Mouse (Mus musculus) limb, embryonic 11.5 days (tissue): ENCODE measurements around the gene Msantd2. TPM values are rescaled to one million over a fixed set of nuclear protein-coding genes. Genes with fewer than 3 reads are reported as not detected.
A peak's percentile ranks its signal among the peaks of the same experiment; 100 is the strongest.

Experiments
- ATAC-seq: fragments of 200-750 bp; cut with Nextera tagmentation; 2 replicates; pipeline ENCODE4 v1.8.0; 2017; ENCODE audit warnings: low read depth; ENCODE audit not compliant: insufficient number of reproducible peaks, low FRiP score, low TSS enrichment
- DNase-seq: peaks from one replicate; pipeline ENCODE4 v3.0.0-alpha.2; 2015; ENCODE audit warnings: low spot score
- H3K27ac ChIP-seq: fragments of 300-500 bp; sonication (generic); replicated peaks from 2 replicates; pipeline ENCODE4 v1.5.1; 2014; ENCODE audit warnings: low read depth, mild to moderate bottlenecking, low read length
- H3K27me3 ChIP-seq: fragments of 300-500 bp; sonication (generic); 2 replicates; pipeline ENCODE4 v1.6.1; 2014; ENCODE audit warnings: mild to moderate bottlenecking, low read length, mixed read lengths; ENCODE audit not compliant: control insufficient read depth, insufficient read depth
- H3K36me3 ChIP-seq: fragments of 300-500 bp; sonication (generic); 2 replicates; pipeline ENCODE4 v1.6.1; 2014; ENCODE audit warnings: mild to moderate bottlenecking, low read length, moderate library complexity, mixed read lengths; ENCODE audit not compliant: control insufficient read depth, insufficient read depth
- H3K4me1 ChIP-seq: fragments of 300-500 bp; sonication (generic); 2 replicates; pipeline ENCODE4 v1.6.1; 2014; ENCODE audit warnings: low read length, mixed read lengths; ENCODE audit not compliant: control insufficient read depth, insufficient read depth
- H3K4me2 ChIP-seq: fragments of 300-500 bp; sonication (generic); 2 replicates; pipeline ENCODE4 v1.6.1; 2014; ENCODE audit warnings: low read depth, mild to moderate bottlenecking, moderate library complexity; ENCODE audit not compliant: severe bottlenecking
- H3K4me3 ChIP-seq: fragments of 300-500 bp; sonication (generic); 2 replicates; pipeline ENCODE4 v1.5.1; 2014; ENCODE audit warnings: low read depth, low read length
- H3K9ac ChIP-seq: fragments of 300-500 bp; sonication (generic); 2 replicates; pipeline ENCODE4 v1.6.1; 2014; ENCODE audit warnings: mild to moderate bottlenecking, low read length
- H3K9me3 ChIP-seq: fragments of 300-500 bp; sonication (generic); 2 replicates; pipeline ENCODE4 v1.6.1; 2016; ENCODE audit warnings: low read length; ENCODE audit not compliant: control insufficient read depth
- WGBS: fragments of 180-500 bp; shearing (Covaris S2); extraction: QIAGEN DNeasy Blood & Tissue Kit; methylation state at CpG from one replicate; pipeline ENCODE4 v1.1.7; 2014; 5-methylcytosine and 5-hydroxymethylcytosine counted together
- polyA plus RNA-seq: library from polyadenylated mRNA; unstranded; fragments of >200 nt; fragmentation: Nextera tagmentation; extraction: Ambion mirVana; gene quantifications from 2 replicates; pipeline ENCODE4 v1.2.1, GENCODE M21; 2014

Msantd2 gene
- polyA plus RNA-seq, 1 experiment from 2014 or later, result 34.1 TPM

GRCm38 (mm10) chr9:37459665-37460042 is 29.5 kb upstream of the Msantd2 start:
- no peak for DNase-seq
- no peaks in the 10 kb centered on the region for H3K9me3 ChIP-seq
- H3K27me3 ChIP-seq, result peaks cover 78% of the 10 kb centered on the region
- H3K9ac ChIP-seq, result no peak overlapping the region
- WGBS, result under 1% methylated on average over 9 of the region's 9 CpGs
- no peaks in the 10 kb centered on the region for H3K36me3 ChIP-seq
- H3K27ac ChIP-seq, result no peak overlapping the region
- no peak for ATAC-seq
- peak overlapping the region; percentile 46; the same call in 1 of the 2 replicates for H3K4me3 ChIP-seq
- H3K4me1 ChIP-seq, result peaks cover 16% of the 10 kb centered on the region
- H3K4me2 ChIP-seq, result peak overlapping the region; percentile 92

- no peak overlapping the region for H3K27ac ChIP-seq
- H3K4me3 ChIP-seq, result peak overlapping the region; percentile 46
- WGBS, result under 1% methylated on average over 75 of the region's 81 CpGs
- peaks cover 71% of the 10 kb centered on the region for H3K27me3 ChIP-seq
- H3K9ac ChIP-seq, result peak overlapping the region; percentile 27; the same call in 1 of the 2 replicates
- no peaks in the 10 kb centered on the region for H3K36me3 ChIP-seq
- ATAC-seq (peak; percentile 15; the same call in 1 of the 2 replicates), DNase-seq (peak; percentile 55)
- peaks cover 16% of the 10 kb centered on the region for H3K4me1 ChIP-seq
- H3K4me2 ChIP-seq, result peak overlapping the region; percentile 92
- H3K9me3 ChIP-seq, result no peaks in the 10 kb centered on the region
Measured at GRCm38 (mm10) chr9:37460043-37460960, 28.8 kb upstream of the Msantd2 start.

GRCm38 (mm10) chr9:37460961-37461340 is 28.2 kb upstream of the Msantd2 start:
- peaks cover 14% of the 10 kb centered on the region for H3K4me1 ChIP-seq
- ATAC-seq (no peak), DNase-seq (no peak)
- no peaks in the 10 kb centered on the region for H3K9me3 ChIP-seq
- 7% methylated on average over 5 of the region's 5 CpGs for WGBS
- H3K9ac ChIP-seq, result no peak overlapping the region
- H3K4me2 ChIP-seq, result peak overlapping the region; percentile 92; the same call in 1 of the 2 replicates
- H3K27me3 ChIP-seq, result peaks cover 66% of the 10 kb centered on the region
- H3K4me3 ChIP-seq, result peak overlapping the region; percentile 46
- no peaks in the 10 kb centered on the region for H3K36me3 ChIP-seq
- H3K27ac ChIP-seq, result no peak overlapping the region

DNA sequence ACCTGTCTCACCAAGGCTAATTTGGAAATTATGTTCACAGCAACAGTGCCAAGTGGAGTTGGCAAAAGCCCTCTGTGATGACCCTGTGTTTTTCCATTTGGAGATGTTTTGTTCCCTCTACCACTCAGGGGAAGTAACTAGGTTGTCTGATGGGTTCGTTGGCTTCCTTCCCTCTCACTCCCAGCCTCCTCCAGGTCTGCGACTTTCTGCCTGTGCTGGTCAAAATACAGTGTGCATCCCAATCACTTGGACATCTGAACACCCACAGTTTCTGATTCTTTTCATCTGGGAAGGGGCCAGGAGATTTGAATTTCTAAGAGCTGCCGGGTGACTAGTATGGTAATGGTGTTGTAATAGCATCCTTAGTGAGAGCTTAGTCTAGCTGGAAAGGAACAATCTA is 27.5 kb upstream of the Msantd2 start:
- peaks cover 13% of the 10 kb centered on the region for H3K4me1 ChIP-seq
- no peak overlapping the region for H3K4me2 ChIP-seq
- H3K9ac ChIP-seq, result no peak overlapping the region
- ATAC-seq, result no peak
- WGBS, result 9% methylated on average over 3 of the region's 3 CpGs
- H3K36me3 ChIP-seq, result no peaks in the 10 kb centered on the region
- no peaks in the 10 kb centered on the region for H3K9me3 ChIP-seq
- peak; percentile 23 for DNase-seq
- H3K27me3 ChIP-seq, result peaks cover 60% of the 10 kb centered on the region
- H3K4me3 ChIP-seq, result no peak overlapping the region
- no peak overlapping the region for H3K27ac ChIP-seq

DNA sequence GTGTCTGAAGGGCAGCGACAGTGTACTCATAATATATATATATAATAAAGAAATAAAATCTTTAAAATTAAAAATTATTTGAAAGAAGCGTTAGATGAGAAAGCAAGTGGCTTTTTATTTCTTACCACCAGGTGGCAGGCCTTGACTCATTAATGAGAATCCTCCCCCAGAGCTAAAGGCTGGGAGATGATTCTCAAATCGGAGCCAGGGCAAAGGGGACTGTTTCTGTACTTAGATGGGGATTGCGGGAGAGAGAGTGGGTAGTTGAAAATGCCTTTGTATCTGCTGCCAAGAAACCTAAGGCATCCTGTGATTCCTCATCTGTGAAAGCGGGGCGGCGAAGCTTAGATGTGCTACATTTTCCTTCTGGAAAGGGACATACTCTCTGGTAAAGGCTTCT is 26.4 kb upstream of the Msantd2 start:
- H3K4me2 ChIP-seq, result no peak overlapping the region
- no peak overlapping the region for H3K9ac ChIP-seq
- no peaks in the 10 kb centered on the region for H3K9me3 ChIP-seq
- peaks cover 9% of the 10 kb centered on the region for H3K4me1 ChIP-seq
- no peak overlapping the region for H3K27ac ChIP-seq
- WGBS, result 14% methylated on average over 7 of the region's 7 CpGs
- DNase-seq (peak; percentile 42), ATAC-seq (no peak)
- no peak overlapping the region for H3K4me3 ChIP-seq
- H3K36me3 ChIP-seq, result no peaks in the 10 kb centered on the region
- peaks cover 48% of the 10 kb centered on the region for H3K27me3 ChIP-seq

DNA sequence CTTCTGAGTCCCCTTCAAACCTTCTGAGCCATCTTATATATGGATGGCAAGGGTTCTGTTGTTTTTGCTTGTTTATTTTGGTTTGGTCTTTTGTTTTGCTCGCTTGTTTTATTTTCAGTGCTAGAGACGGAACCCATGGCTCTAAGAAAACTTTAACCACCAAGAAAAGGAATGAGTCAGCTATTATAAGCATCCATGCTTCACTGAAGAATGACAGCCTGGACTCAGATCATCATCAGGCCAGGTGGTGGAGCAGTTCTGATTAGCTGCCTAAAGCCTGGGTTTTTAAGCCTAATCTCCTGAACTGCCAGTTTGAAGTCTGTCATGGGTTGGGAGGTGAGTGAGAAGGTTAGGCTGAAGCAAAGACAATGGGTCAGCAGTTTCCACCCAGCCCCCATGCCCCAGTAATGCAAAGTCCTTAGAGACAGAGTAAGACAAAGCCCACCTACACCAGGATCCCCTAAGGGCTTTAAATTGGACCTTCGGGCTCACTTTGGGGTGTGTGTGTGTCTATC is 15.5 kb upstream of the Msantd2 start:
- Histone ChIP-seq H3K4me1 (no peaks in the 10 kb centered on the region), H3K9me3 (no peaks in the 10 kb centered on the region), H3K4me3 (no peak overlapping the region), H3K9ac (no peak overlapping the region), H3K36me3 (no peaks in the 10 kb centered on the region), H3K4me2 (no peak overlapping the region), H3K27ac (no peak overlapping the region), H3K27me3 (no peaks in the 10 kb centered on the region)
- DNase-seq (no peak), ATAC-seq (no peak)
- WGBS, result 80% methylated on average over 3 of the region's 3 CpGs

- Histone ChIP-seq H3K4me1 (no peaks in the 10 kb centered on the region), H3K27me3 (no peaks in the 10 kb centered on the region), H3K27ac (no peak overlapping the region), H3K4me3 (no peak overlapping the region), H3K9ac (no peak overlapping the region), H3K9me3 (no peaks in the 10 kb centered on the region), H3K36me3 (no peaks in the 10 kb centered on the region), H3K4me2 (no peak overlapping the region)
- DNase-seq (no peak), ATAC-seq (no peak)
- 86% methylated on average over 7 of the region's 7 CpGs for WGBS
Measured at GRCm38 (mm10) chr9:37474923-37475322, 14.2 kb upstream of the Msantd2 start.

DNA sequence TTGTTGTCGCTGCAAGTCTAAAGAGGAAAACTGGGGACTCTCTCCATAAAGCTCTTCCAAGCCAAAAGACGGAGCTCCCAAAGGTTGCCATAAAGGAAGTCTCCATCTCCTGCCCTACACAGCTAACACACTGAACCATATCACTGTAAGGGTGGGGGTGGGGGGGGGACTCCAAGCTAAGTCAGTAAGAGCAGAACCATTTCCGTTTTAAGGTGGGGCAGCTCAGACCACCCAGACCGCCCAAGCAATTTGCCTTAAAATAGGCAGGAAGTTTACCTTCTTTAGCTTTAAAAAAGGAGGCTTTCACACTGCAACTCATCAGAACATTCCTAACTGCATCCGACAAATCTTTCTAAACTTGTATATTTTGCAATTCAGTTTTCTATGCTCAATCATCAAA is 4.0 kb upstream of the Msantd2 start:
- Histone ChIP-seq H3K27ac (no peak overlapping the region), H3K27me3 (no peaks in the 10 kb centered on the region), H3K4me1 (peaks cover 3% of the 10 kb centered on the region; the same call in 1 of the 2 replicates), H3K9me3 (no peaks in the 10 kb centered on the region), H3K4me2 (no peak overlapping the region), H3K36me3 (no peaks in the 10 kb centered on the region), H3K4me3 (no peak overlapping the region), H3K9ac (no peak overlapping the region)
- WGBS, result 65% methylated on average over 5 of the region's 5 CpGs
- DNase-seq, result no peak
- ATAC-seq, result no peak
